Mouse (Mus musculus): ENCODE data around the gene 2210011C24Rik. TPM values are rescaled to one million over a fixed set of nuclear protein-coding genes. Genes with fewer than 3 reads are reported as not detected.

Gene 2210011C24Rik
- polyA plus RNA-seq, 1 experiment from 2014 or later, result 0.70 TPM

DNA sequence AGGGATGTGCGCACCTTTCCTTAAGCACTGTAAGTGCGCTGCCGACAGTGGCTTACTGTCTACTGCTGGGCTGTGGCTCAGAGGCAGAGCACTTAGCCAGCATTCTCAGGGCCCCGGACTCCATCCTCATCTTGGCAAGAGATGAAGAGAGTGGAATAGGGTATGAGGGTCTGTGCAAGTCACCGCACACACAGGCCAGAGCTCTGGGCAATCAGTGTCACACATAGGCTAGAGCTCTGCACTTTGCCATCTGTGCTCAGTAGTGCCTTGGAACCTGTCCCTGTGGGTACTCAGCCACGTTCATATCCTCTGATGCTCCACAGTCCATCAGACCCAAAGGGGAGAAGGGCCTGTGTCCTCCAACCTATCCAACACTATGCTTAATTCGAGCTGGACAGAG is 30.4 kb downstream of the 2210011C24Rik start:
- Histone ChIP-seq H3K9ac (no peak overlapping the region), H3K4me1 (replicated peaks) (peaks cover 20% of the 10 kb centered on the region), H3K9me3 (no peaks in the 10 kb centered on the region), H3K27me3 (no peaks in the 10 kb centered on the region), H3K36me3 (peaks cover 56% of the 10 kb centered on the region), H3K4me3 (no peak overlapping the region), H3K4me2 (no peak overlapping the region), H3K27ac (replicated peaks) (no peak overlapping the region)
- WGBS, result 95% methylated on average over 7 of the region's 7 CpGs
- no peak for ATAC-seq (ENCODE audit: low FRiP score, low read depth)

DNA sequence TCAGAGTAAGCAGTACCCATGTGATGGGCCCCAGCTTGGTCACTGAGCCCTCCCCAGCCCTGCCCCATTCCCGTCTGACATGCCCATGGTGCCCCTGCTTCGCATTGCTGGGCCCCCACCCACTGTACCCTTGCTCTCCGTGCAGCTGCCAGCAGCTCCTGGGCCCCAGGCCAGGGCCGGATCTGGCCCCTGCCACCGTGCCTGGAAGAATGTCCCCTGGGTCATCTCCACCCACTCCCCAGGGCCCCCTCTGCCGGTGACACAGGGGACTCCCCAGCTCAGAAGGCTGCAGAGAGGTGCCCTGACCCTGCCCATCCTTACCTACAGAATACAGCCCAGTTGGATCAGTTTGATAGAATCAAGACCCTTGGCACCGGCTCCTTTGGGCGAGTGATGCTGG is 31.1 kb downstream of the 2210011C24Rik start:
- H3K27ac ChIP-seq (replicated peaks), result no peak overlapping the region
- 75% methylated on average over 8 of the region's 8 CpGs for WGBS

DNA sequence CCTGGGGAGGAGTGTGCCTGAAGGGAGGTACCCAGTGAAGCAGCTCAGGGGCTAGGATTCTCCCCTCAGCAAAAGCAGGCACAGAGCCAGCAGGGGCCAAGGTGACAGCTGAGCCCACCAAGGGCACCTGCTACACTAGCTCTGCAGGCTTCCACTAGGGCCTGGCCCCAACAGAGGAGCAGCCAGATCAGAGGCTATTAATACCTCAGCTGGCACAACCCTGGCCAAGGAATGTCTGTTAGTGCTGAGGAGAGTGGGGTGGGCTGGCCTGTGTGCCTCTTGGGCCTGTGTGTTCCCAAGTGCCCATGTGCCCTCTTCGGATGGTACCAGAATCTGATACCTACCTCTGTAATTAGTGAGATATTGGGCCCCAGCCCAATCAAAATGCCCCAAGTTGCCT is 31.7 kb downstream of the 2210011C24Rik start:
- H3K4me3 ChIP-seq, result no peak overlapping the region
- H3K27me3 ChIP-seq, result no peaks in the 10 kb centered on the region
- 78% methylated on average over 1 of the region's 1 CpGs for WGBS
- peaks cover 24% of the 10 kb centered on the region for H3K4me1 ChIP-seq (replicated peaks)
- no peak overlapping the region for H3K27ac ChIP-seq (replicated peaks)
- ATAC-seq (ENCODE audit: low FRiP score, low read depth), result no peak
- H3K9me3 ChIP-seq, result no peaks in the 10 kb centered on the region
- no peak overlapping the region for H3K9ac ChIP-seq
- peaks cover 45% of the 10 kb centered on the region for H3K36me3 ChIP-seq
- no peak overlapping the region for H3K4me2 ChIP-seq

More for the DNA sequence above, 31.1 kb downstream of the 2210011C24Rik start:
- Histone ChIP-seq H3K4me1 (replicated peaks) (peaks cover 23% of the 10 kb centered on the region), H3K4me3 (no peak overlapping the region), H3K36me3 (peaks cover 49% of the 10 kb centered on the region), H3K27me3 (no peaks in the 10 kb centered on the region), H3K4me2 (no peak overlapping the region), H3K9me3 (no peaks in the 10 kb centered on the region), H3K9ac (no peak overlapping the region)
- ATAC-seq (ENCODE audit: low FRiP score, low read depth), result no peak

DNA sequence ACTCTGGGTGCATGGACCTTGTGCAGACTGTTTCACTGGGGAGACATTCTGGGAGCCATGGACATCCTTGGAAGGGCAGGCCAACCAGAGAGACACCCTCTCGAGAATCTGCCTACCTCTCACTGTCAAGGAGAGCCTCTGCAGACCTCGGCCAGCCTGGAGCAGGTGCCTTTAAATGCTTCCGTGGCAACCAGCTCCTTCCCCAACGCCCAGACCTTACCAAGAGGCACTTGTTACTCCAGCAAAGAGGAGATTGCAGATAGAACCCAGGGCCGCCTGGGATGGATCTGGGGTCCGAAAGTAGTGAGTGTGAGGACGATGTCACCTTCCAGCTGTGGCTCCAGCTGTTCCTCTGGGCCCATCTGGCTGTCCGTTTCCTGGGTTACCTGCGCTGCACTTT is 33.8 kb downstream of the 2210011C24Rik start:
- Histone ChIP-seq H3K27ac (replicated peaks) (no peak overlapping the region), H3K36me3 (peaks cover 29% of the 10 kb centered on the region), H3K4me2 (peak overlapping the region; percentile 5; the same call in 1 of the 2 replicates), H3K4me1 (replicated peaks) (peaks cover 44% of the 10 kb centered on the region), H3K4me3 (no peak overlapping the region), H3K9ac (no peak overlapping the region), H3K9me3 (no peaks in the 10 kb centered on the region), H3K27me3 (no peaks in the 10 kb centered on the region)
- ATAC-seq (ENCODE audit: low FRiP score, low read depth), result no peak
- WGBS, result 73% methylated on average over 9 of the region's 9 CpGs

DNA sequence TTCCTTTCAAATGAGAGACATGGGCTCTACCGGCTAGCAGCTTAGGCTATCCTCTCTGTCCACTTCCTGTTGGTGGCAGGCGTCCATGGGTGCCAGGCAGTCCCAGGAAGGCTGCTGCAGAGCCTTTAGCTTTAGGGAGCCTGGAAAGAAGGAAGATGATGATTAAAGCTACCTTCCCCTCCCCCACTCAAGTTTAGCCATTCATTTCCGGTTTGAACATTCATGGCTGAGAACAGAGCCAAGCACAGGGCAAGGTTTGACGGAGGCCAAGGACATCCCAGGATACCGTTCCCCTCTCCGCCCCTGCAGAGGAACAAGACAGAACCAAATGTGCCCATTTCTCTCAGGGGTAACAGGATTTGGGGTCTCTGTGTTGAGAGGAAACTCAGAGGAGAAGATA is 34.3 kb downstream of the 2210011C24Rik start:
- H3K4me2 ChIP-seq, result peak overlapping the region; percentile 5; the same call in 1 of the 2 replicates
- WGBS, result 62% methylated on average over 6 of the region's 6 CpGs
- no peaks in the 10 kb centered on the region for H3K9me3 ChIP-seq
- peaks cover 23% of the 10 kb centered on the region for H3K36me3 ChIP-seq
- H3K27ac ChIP-seq (replicated peaks), result no peak overlapping the region
- no peak for ATAC-seq (ENCODE audit: low FRiP score, low read depth)
- H3K4me1 ChIP-seq (replicated peaks), result peaks cover 44% of the 10 kb centered on the region
- H3K4me3 ChIP-seq, result no peak overlapping the region
- no peak overlapping the region for H3K9ac ChIP-seq
- no peaks in the 10 kb centered on the region for H3K27me3 ChIP-seq

DNA sequence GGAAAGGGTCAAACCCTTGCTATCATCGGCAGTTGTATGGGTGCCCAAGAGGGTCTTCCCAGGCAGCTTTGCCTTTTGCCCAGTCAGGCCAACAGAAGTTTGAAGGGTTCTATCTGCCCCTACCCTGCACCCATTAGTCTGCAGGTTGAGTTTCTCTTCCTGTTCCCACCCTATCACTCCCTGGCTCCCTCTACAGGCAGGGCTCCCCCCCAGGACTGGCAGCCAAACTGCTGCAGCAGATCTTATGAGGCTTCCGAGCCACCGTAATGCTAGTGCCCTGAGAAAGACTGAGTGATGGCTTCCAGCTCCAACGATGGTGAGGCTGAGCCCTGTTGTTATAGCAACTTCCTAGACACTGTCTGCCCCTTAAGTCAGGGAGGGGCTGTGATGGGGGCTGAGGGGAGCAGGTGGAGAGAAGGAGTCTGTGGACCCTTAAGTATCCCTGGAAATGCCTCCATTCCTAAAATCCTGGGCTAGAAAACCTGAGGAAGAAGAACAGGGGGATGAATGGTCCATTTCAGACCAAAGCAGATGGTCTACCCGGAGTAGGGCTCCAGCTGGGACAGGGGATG is 35.1 kb downstream of the 2210011C24Rik start:
- Histone ChIP-seq H3K4me1 (replicated peaks) (peaks cover 46% of the 10 kb centered on the region), H3K9me3 (no peaks in the 10 kb centered on the region), H3K36me3 (peaks cover 17% of the 10 kb centered on the region), H3K27ac (replicated peaks) (no peak overlapping the region), H3K4me3 (no peak overlapping the region), H3K27me3 (no peaks in the 10 kb centered on the region), H3K9ac (no peak overlapping the region), H3K4me2 (no peak overlapping the region)
- no peak for ATAC-seq (ENCODE audit: low FRiP score, low read depth)
- WGBS, result 78% methylated on average over 5 of the region's 5 CpGs

DNA sequence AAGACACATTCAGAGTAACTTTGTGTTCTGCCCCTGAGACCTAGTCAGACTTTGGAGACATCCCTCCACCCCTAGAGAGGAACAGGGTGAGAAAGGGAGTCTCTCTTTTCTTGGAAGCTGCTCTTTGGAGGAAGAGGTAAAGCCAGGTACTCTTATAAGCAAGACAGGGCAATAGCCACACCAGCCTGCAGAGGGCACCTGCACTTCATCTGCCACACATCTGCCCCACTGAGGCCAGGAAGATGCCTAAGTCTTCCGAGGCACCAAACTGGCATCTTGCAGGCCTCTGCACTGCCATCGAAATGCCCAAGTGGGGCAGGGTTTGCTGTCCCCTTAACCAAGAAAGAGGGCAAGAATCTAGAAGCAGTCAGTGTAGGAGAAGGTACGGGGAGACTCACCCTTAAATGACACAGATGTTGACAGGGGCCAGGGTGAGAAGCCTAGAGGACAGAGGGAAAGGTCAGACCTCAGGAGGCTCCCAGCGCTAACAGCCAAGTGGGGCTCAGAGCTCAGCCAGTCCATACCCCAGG is 35.8 kb downstream of the 2210011C24Rik start:
- H3K4me3 ChIP-seq, result no peak overlapping the region
- no peaks in the 10 kb centered on the region for H3K9me3 ChIP-seq
- WGBS, result 88% methylated on average over 4 of the region's 4 CpGs
- H3K27me3 ChIP-seq, result no peaks in the 10 kb centered on the region
- no peak overlapping the region for H3K4me2 ChIP-seq
- ATAC-seq (ENCODE audit: low FRiP score, low read depth), result no peak
- no peak overlapping the region for H3K27ac ChIP-seq (replicated peaks)
- H3K9ac ChIP-seq, result no peak overlapping the region
- H3K36me3 ChIP-seq, result peaks cover 10% of the 10 kb centered on the region
- peaks cover 52% of the 10 kb centered on the region for H3K4me1 ChIP-seq (replicated peaks)

DNA sequence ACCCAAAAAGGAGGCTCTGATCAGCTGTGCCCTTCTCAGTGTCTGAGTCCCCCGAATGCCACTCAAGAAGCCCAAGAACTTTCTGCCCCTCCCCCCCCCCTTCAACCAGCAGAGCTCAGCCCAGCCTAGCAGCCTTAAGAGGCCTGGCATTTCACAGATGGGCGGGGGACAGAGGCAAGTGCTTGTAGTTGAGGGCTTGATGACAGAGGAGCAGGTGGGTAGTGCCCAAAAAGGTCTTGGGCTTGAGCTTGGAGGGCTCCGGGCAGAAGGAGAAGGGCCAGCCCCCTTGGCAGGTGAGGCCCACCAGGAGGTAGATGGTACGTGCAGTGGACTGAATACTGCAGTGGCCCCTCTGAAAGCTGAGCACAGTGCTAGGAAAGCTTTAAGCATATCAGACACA is 37.5 kb downstream of the 2210011C24Rik start:
- H3K4me2 ChIP-seq, result peak overlapping the region; percentile 94
- H3K27me3 ChIP-seq, result no peaks in the 10 kb centered on the region
- peak overlapping the region; percentile 98; the same call in 1 of the 2 replicates for H3K4me3 ChIP-seq
- no peak overlapping the region for H3K9ac ChIP-seq
- no peaks in the 10 kb centered on the region for H3K9me3 ChIP-seq
- H3K4me1 ChIP-seq (replicated peaks), result peaks cover 52% of the 10 kb centered on the region
- ATAC-seq (ENCODE audit: low FRiP score, low read depth), result no peak
- no peak overlapping the region for H3K27ac ChIP-seq (replicated peaks)
- 81% methylated on average over 4 of the region's 4 CpGs for WGBS
- no peaks in the 10 kb centered on the region for H3K36me3 ChIP-seq

- Histone ChIP-seq H3K9ac (peak overlapping the region; percentile 98), H3K27ac (replicated peaks) (peak overlapping the region; percentile 89), H3K4me3 (peak overlapping the region; percentile 98), H3K9me3 (no peaks in the 10 kb centered on the region), H3K4me2 (peak overlapping the region; percentile 94), H3K4me1 (replicated peaks) (peaks cover 50% of the 10 kb centered on the region), H3K27me3 (no peaks in the 10 kb centered on the region), H3K36me3 (no peaks in the 10 kb centered on the region)
- ATAC-seq (ENCODE audit: low FRiP score, low read depth), result no peak; the same call in none of the 2 replicates
- 2% methylated on average over 34 of the region's 37 CpGs for WGBS
These were observed 38.6 kb downstream of the 2210011C24Rik start for GRCm38 (mm10) chr8:83973161-83974031.

GRCm38 (mm10) chr8:83972150-83973120 is 39.5 kb downstream of the 2210011C24Rik start, which contains the start of gene Prkaca:
Gene Prkaca (plus strand): TSS chr8:83972993.
- ATAC-seq (ENCODE audit: low FRiP score, low read depth), result peak; percentile 100
- H3K36me3 ChIP-seq, result no peaks in the 10 kb centered on the region
- peak within 1 kb of the TSS; percentile 94 for H3K4me2 ChIP-seq
- peaks cover 41% of the 10 kb centered on the region for H3K4me1 ChIP-seq (replicated peaks)
- H3K27me3 ChIP-seq, result no peaks in the 10 kb centered on the region
- peak within 1 kb of the TSS; percentile 98 for H3K9ac ChIP-seq
- H3K9me3 ChIP-seq, result no peaks in the 10 kb centered on the region
- H3K27ac ChIP-seq (replicated peaks), result peak within 1 kb of the TSS; percentile 89
- WGBS, result 0% methylated on average over 88 of the region's 94 CpGs
- H3K4me3 ChIP-seq, result peak within 1 kb of the TSS; percentile 98

GRCm38 (mm10) chr8:83971661-83972060 is 40.3 kb downstream of the 2210011C24Rik start:
- Histone ChIP-seq H3K4me2 (peak overlapping the region; percentile 66), H3K9me3 (no peaks in the 10 kb centered on the region), H3K9ac (peak overlapping the region; percentile 69), H3K27me3 (no peaks in the 10 kb centered on the region), H3K36me3 (no peaks in the 10 kb centered on the region), H3K4me3 (peak overlapping the region; percentile 98), H3K27ac (replicated peaks) (peak overlapping the region; percentile 83; the same call in 1 of the 2 replicates), H3K4me1 (replicated peaks) (peaks cover 33% of the 10 kb centered on the region)
- WGBS, result 73% methylated on average over 6 of the region's 6 CpGs
- ATAC-seq (ENCODE audit: low FRiP score, low read depth), result no peak
